Comparison of ENCODE assay signal across 13 mouse cellular contexts in the genomic region with DNA sequence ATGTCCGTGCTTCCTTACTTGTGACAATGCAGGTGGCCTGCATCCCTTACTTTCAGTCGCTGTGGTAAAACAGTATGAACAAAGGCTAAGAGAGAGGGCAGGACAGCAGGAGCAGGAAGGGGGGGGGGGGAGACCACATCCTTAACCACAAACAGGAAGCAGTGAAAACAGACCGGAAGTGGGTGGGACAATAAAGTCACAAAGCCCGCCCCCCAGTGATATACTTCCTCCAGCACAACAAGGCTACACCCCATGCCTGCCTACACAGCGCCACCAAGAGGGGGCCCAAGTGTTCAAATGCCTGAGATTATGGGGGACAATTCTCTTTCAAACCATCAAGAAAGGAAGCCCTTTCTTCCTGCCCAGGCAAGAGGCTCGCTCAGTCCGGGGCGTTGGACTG.
DNase-seq lines count a peak whose midpoint lies in the region; ATAC-seq and TF ChIP-seq lines count a peak whose summit lies in the region.
"Had no signal": no experiment of that assay in that cellular context is flagged by ENCODE, and none has a peak within 500 bp of the region (broad histone marks: within the 10 kb centered on the region; RNA-seq: fewer than 3 reads in every experiment).

No protein-coding gene starts in this region.

- ATAC-seq in midbrain, postnatal 0 days (ENCODE audit: low FRiP score) = no peak
- ATAC-seq in midbrain, embryonic 14.5 days (ENCODE audit: low FRiP score, low TSS enrichment) = no peak
- ATAC-seq in megakaryocyte, adult 5-6 weeks (ENCODE audit: poor library complexity, severe bottlenecking) = peak; percentile 45
- ATAC-seq: forebrain, embryonic 14.5 days; intestine, embryonic 16.5 days had no signal

- H3K4me1 ChIP-seq in midbrain, postnatal 0 days (ENCODE audit: insufficient read depth, low read length) = no peaks in the 10 kb centered on the region
- H3K4me1 ChIP-seq in midbrain, embryonic 14.5 days (ENCODE audit: control insufficient read depth, insufficient read depth, low read length) = no peaks in the 10 kb centered on the region
- H3K4me1 ChIP-seq: heart, embryonic 10.5 days; midbrain, embryonic 10.5 days had no signal

- TF ChIP-seq CTCF in midbrain, postnatal 0 days (IDR thresholded peaks at IDR 0.05) = peak; percentile 22

- peak; percentile 28 for DNase-seq in adrenal gland, postnatal 14 days
- DNase-seq in adrenal gland, adult (ENCODE audit: inconsistent age in 2 of 2, low spot score in 1 of 2) = no peak
- DNase-seq in midbrain, postnatal 0 days (ENCODE audit: low spot score) = no peak
- DNase-seq in midbrain, embryonic 14.5 days = no peak
- DNase-seq in left cerebral cortex, adult 18-20 months (ENCODE audit: low spot score in 2 of 2) = no peak
- no peak for DNase-seq in layer of hippocampus, adult 18-20 months (ENCODE audit: low spot score in 2 of 2)
- no peak for DNase-seq in gastrocnemius, postnatal 10 days

- H3K27me3 ChIP-seq in midbrain, postnatal 0 days (ENCODE audit: insufficient read depth, low read length) = no peaks in the 10 kb centered on the region
- H3K27me3 ChIP-seq in midbrain, embryonic 14.5 days (ENCODE audit: control insufficient read depth, insufficient read depth, low read length) = no peaks in the 10 kb centered on the region

- no peaks in the 10 kb centered on the region for H3K9me3 ChIP-seq in midbrain, postnatal 0 days (ENCODE audit: low read length)
- no peaks in the 10 kb centered on the region for H3K9me3 ChIP-seq in midbrain, embryonic 14.5 days (ENCODE audit: control insufficient read depth, low read length)
- H3K9me3 ChIP-seq: heart, embryonic 10.5 days had no signal

- H3K9ac ChIP-seq in midbrain, postnatal 0 days (replicated peaks; ENCODE audit: low read length, poor library complexity, severe bottlenecking) = no peak overlapping the region
- no peak overlapping the region for H3K9ac ChIP-seq in midbrain, embryonic 14.5 days (replicated peaks; ENCODE audit: low read length)

- H3K36me3 ChIP-seq in midbrain, postnatal 0 days (ENCODE audit: insufficient read depth, low read length) = no peaks in the 10 kb centered on the region
- H3K36me3 ChIP-seq in midbrain, embryonic 14.5 days (ENCODE audit: control insufficient read depth, insufficient read depth, low read length) = no peaks in the 10 kb centered on the region
- H3K36me3 ChIP-seq: embryonic facial prominence, embryonic 10.5 days; heart, embryonic 10.5 days; midbrain, embryonic 10.5 days had no signal

- 90% methylated on average over 8 of the region's 8 CpGs for WGBS in midbrain, postnatal 0 days
- 96% methylated on average over 8 of the region's 8 CpGs for WGBS in midbrain, embryonic 14.5 days

- H3K4me2 ChIP-seq in midbrain, postnatal 0 days (ENCODE audit: low read depth, low read length, poor library complexity, severe bottlenecking) = no peak overlapping the region
- H3K4me2 ChIP-seq in midbrain, embryonic 14.5 days (ENCODE audit: low read length) = no peak overlapping the region

- no peak overlapping the region for H3K27ac ChIP-seq in midbrain, postnatal 0 days (ENCODE audit: low read depth, low read length)
- no peak overlapping the region for H3K27ac ChIP-seq in midbrain, embryonic 14.5 days (replicated peaks; ENCODE audit: low read depth, low read length)
- H3K27ac ChIP-seq: heart, embryonic 10.5 days; midbrain, embryonic 10.5 days had no signal

- H3K4me3 ChIP-seq in midbrain, postnatal 0 days (ENCODE audit: low read depth, low read length) = no peak overlapping the region
- H3K4me3 ChIP-seq in midbrain, embryonic 14.5 days (replicated peaks; ENCODE audit: low read depth, low read length) = no peak overlapping the region
- H3K4me3 ChIP-seq: embryonic facial prominence, embryonic 10.5 days; heart, embryonic 10.5 days; midbrain, embryonic 10.5 days had no signal
